ENCODE assay signal across 11 mouse cellular contexts in the genomic region with DNA sequence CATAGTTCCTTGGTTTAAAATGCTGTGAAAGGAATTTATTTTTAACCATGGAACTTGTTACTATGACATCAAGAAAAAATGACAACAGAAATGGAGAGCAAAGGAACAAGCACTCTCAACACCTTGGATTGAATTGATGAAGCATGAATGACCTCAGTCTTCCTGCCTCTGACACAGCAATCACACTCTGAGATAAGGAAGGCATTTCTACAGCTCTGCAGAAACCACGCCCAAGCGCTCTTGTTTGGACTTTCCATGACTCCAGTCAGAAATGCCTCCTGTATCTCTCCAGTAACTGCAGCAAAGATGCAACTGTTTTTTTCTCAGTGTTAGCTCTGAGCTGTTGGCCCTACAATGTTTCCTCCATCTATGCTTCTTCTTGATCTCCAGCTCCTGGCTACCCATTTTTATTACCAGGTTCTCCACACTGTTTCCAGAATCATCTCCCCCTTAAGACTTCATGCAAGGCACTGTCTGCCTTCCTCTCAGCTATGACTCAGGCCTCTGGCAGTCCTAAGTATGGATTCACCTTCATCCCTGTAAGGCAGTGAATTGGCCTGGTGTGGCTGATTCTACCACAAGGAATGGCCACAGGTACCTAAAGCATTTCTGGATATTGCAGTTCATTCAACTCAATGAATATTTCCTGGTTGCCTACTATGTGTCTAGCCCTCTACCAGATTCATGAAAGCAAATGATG.
A peak's percentile ranks its signal among the peaks of the same experiment; 100 is the strongest.
DNase-seq lines count a peak whose midpoint lies in the region; ATAC-seq and TF ChIP-seq lines count a peak whose summit lies in the region.
"Had no signal": no experiment of that assay in that cellular context is flagged by ENCODE, and none has a peak within 500 bp of the region (broad histone marks: within the 10 kb centered on the region; RNA-seq: fewer than 3 reads in every experiment).

No protein-coding gene starts in this region.

- H3K27ac ChIP-seq in heart, postnatal 0 days (ENCODE audit: low read depth): peak overlapping the region; percentile 55; the same call in 1 of the 2 replicates
- no peak overlapping the region for H3K27ac ChIP-seq in liver, embryonic 13.5 days
- H3K27ac ChIP-seq in forebrain, embryonic 15.5 days (replicated peaks): no peak overlapping the region
- H3K27ac ChIP-seq: embryonic facial prominence, embryonic 15.5 days had no signal

- no peak overlapping the region for H3K4me2 ChIP-seq in heart, postnatal 0 days (ENCODE audit: low read depth, low read length)
- H3K4me2 ChIP-seq in liver, embryonic 13.5 days: no peak overlapping the region
- no peak overlapping the region for H3K4me2 ChIP-seq in forebrain, embryonic 15.5 days (replicated peaks)
- H3K4me2 ChIP-seq: embryonic facial prominence, embryonic 15.5 days had no signal

- no peaks in the 10 kb centered on the region for H3K27me3 ChIP-seq in heart, postnatal 0 days (ENCODE audit: control insufficient read depth, insufficient read depth, low read length)
- no peaks in the 10 kb centered on the region for H3K27me3 ChIP-seq in liver, embryonic 13.5 days
- no peaks in the 10 kb centered on the region for H3K27me3 ChIP-seq in forebrain, embryonic 15.5 days
- H3K27me3 ChIP-seq: embryonic facial prominence, embryonic 15.5 days had no signal

- H3K9ac ChIP-seq in heart, postnatal 0 days (replicated peaks; ENCODE audit: low read depth, low read length): no peak overlapping the region
- H3K9ac ChIP-seq in liver, embryonic 13.5 days: no peak overlapping the region
- no peak overlapping the region for H3K9ac ChIP-seq in forebrain, embryonic 15.5 days (replicated peaks)
- H3K9ac ChIP-seq: embryonic facial prominence, embryonic 15.5 days had no signal

- no peaks in the 10 kb centered on the region for H3K36me3 ChIP-seq in heart, postnatal 0 days (replicated peaks; ENCODE audit: control insufficient read depth, insufficient read depth, low read length)
- no peaks in the 10 kb centered on the region for H3K36me3 ChIP-seq in liver, embryonic 13.5 days
- H3K36me3 ChIP-seq in forebrain, embryonic 15.5 days: no peaks in the 10 kb centered on the region
- H3K36me3 ChIP-seq: embryonic facial prominence, embryonic 15.5 days had no signal

- no peak overlapping the region for H3K4me3 ChIP-seq in heart, postnatal 0 days (ENCODE audit: low read depth, low read length)
- H3K4me3 ChIP-seq in liver, embryonic 13.5 days (replicated peaks): no peak overlapping the region
- H3K4me3 ChIP-seq in forebrain, embryonic 15.5 days: no peak overlapping the region
- H3K4me3 ChIP-seq: embryonic facial prominence, embryonic 15.5 days had no signal

- peak; percentile 36; the same call in 1 of the 2 replicates for ATAC-seq in heart, postnatal 0 days (ENCODE audit: insufficient read depth, low read depth)
- peak; percentile 73; the same call in 1 of the 2 replicates for ATAC-seq in liver, embryonic 13.5 days (ENCODE audit: low read depth)
- ATAC-seq in forebrain, embryonic 15.5 days (replicated peaks): no peak
- ATAC-seq: inflammation-experienced regulatory T-cells, adult 6 months had no signal

- intact Hi-C loops in left cerebral cortex, postnatal 14 days (cut with DNase I): no loop called here

- TF ChIP-seq EP300 in heart, postnatal 0 days (IDR thresholded peaks at IDR 0.05; ENCODE audit: low read depth): no peak

- WGBS in heart, postnatal 0 days: 16% methylated on average over 2 of the region's 2 CpGs
- WGBS in liver, embryonic 13.5 days (ENCODE audit: insufficient replicate concordance): 24% methylated on average over 2 of the region's 2 CpGs
- 95% methylated on average over 2 of the region's 2 CpGs for WGBS in forebrain, embryonic 15.5 days

- H3K4me1 ChIP-seq in heart, postnatal 0 days (ENCODE audit: control insufficient read depth, insufficient read depth): peaks cover 6% of the 10 kb centered on the region; the same call in 1 of the 2 replicates
- H3K4me1 ChIP-seq in liver, embryonic 13.5 days (replicated peaks): peaks cover 21% of the 10 kb centered on the region
- no peaks in the 10 kb centered on the region for H3K4me1 ChIP-seq in forebrain, embryonic 15.5 days
- H3K4me1 ChIP-seq: embryonic facial prominence, embryonic 15.5 days had no signal

- DNase-seq in 416B (ENCODE audit: low read depth) (peak; percentile 6), MEL-GATA-1-ER (ENCODE audit: extremely low read depth, low read depth) (peak; percentile 22)
- DNase-seq in heart, postnatal 0 days (ENCODE audit: low spot score): peak; percentile 56
- DNase-seq in liver, embryonic 13.5 days: peak; percentile 16
- DNase-seq in left cerebral cortex, postnatal 14 days (ENCODE audit: low spot score in 2 of 2): no peak
- no peak for DNase-seq in right cerebral cortex, postnatal 36 days (ENCODE audit: low spot score in 2 of 2)
- DNase-seq: cerebellum, adult 9-11 months; right cerebral cortex, postnatal 4 days had no signal

- no peak for TF ChIP-seq CTCF in heart, postnatal 0 days (IDR thresholded peaks at IDR 0.05; ENCODE audit: low read depth)

- H3K9me3 ChIP-seq in heart, postnatal 0 days (replicated peaks; ENCODE audit: control insufficient read depth, low read length): no peaks in the 10 kb centered on the region
- no peaks in the 10 kb centered on the region for H3K9me3 ChIP-seq in liver, embryonic 13.5 days (replicated peaks)
- H3K9me3 ChIP-seq in forebrain, embryonic 15.5 days: no peaks in the 10 kb centered on the region

Comparison
In these comparisons a context has a peak if more than half of its experiments do, and no peak if none do; other contexts are left out.
1. DNase-seq: peak in 416B (single experiment), MEL-GATA-1-ER (single experiment), heart, postnatal 0 days (single experiment) and liver, embryonic 13.5 days (single experiment); none in left cerebral cortex, postnatal 14 days (0 of 2) and right cerebral cortex, postnatal 36 days (0 of 2).